Mouse (Mus musculus): ENCODE measurements at regions not wholly inside any gene's neighbourhood (a gene's known extent, or its start where the extent isn't known, plus 50 kb on each side); places are given as distances from the start of the nearest gene placed in this dataset.

- no peak for TF ChIP-seq EP300 (IDR thresholded peaks at IDR 0.05; ENCODE audit: low read depth in 1 of 2, low read length in 2 of 2)
- no peak for TF ChIP-seq RAD21 (IDR thresholded peaks at IDR 0.05; ENCODE audit: low read depth, low read length)
- TF ChIP-seq POLR2AphosphoS5 (IDR thresholded peaks at IDR 0.05; ENCODE audit: borderline replicate concordance, low read depth, low read length), result no peak
- TF ChIP-seq TBP (IDR thresholded peaks at IDR 0.05; ENCODE audit: low read depth, low read length), result no peak
- no peak for TF ChIP-seq CTCF (IDR thresholded peaks at IDR 0.05 in 2 of 3, conservative IDR thresholded peaks at IDR 0.05 in 1 of 3; ENCODE audit: control insufficient read depth in 1 of 3, insufficient read depth in 1 of 3, low read depth in 2 of 3, low read length in 3 of 3, poor library complexity in 1 of 3, severe bottlenecking in 1 of 3)
Observed at GRCm38 (mm10) chr10:49863800-49864199, 75.2 kb upstream of the Grik2 start.

Measured in MEL (cell line).